Mouse (Mus musculus): ENCODE measurements at regions not wholly inside any gene's neighbourhood (a gene's known extent, or its start where the extent isn't known, plus 50 kb on each side); places are given as distances from the start of the nearest gene placed in this dataset.

DNA sequence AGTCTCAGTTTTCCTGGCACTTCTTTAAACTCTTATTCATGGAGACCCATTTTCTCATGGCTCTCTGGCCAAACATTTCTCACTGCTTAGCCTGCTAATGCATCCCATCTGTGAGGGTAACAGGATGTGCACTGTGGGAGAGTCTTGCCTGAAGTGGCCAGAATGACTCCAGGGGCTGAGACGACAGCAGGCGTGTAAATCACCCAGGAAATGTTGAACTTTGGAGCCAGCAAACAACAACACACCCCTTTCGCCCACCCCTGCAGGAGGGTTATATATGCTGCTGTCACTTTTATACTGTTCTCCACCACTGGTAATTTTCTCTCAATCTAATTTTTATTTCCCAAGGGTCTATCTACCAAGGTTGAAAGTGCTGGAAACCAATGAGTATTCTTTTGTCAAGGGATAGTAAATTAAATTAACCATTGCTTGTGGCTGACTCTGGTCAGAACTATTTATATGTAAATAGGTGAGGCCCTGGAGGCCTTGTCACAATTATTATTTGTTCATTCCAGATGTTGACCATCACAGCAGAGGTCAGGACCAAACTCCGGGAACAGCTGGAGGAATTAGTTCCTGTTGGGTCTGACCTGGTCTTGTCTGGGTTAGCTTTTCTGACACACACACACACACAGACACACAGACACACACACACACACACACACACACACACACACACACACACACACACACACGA is 378.2 kb downstream of the Nucb2 start:
- DNase-seq = no peak

DNA sequence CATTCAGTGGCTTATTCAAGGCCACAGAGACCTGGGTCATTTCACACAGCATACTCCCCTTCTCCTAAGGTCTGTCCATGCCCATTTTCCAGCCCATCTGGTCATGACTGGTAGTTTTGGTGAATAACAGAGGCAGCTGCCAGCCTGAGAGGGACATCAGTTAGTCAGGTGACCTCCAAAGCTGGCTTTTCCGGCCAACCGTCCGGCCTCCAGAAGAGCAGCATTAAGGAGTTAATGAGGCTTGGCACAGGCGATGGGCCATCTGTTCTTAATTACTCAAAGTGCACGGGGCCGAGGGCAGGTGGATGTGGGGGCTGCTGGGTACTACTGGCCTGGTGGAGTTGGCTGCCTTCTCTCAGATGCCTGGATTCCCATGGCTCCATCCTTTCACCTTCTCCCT is 389.7 kb downstream of the Nucb2 start:
- no peak for DNase-seq

DNA sequence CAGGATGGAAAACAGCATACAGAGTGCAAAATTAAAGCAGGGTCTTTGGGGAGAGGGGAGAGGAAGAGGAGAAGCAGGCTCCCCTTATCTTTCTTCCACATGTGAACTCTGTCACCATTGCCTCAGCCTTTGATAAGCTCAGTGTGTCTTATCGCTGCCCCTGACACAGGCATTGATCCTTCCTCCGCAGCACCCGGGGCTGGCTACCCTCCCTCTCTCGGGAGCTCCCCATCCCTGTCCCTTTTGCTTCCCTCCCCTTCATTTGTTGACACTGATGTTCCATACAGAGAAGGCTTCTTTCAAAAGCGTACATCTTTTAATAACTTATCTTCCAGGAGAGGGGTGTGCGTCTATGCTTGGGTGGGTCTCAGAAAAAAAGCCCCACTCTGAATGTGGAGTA is 411.6 kb downstream of the Nucb2 start:
- DNase-seq = no peak

DNA sequence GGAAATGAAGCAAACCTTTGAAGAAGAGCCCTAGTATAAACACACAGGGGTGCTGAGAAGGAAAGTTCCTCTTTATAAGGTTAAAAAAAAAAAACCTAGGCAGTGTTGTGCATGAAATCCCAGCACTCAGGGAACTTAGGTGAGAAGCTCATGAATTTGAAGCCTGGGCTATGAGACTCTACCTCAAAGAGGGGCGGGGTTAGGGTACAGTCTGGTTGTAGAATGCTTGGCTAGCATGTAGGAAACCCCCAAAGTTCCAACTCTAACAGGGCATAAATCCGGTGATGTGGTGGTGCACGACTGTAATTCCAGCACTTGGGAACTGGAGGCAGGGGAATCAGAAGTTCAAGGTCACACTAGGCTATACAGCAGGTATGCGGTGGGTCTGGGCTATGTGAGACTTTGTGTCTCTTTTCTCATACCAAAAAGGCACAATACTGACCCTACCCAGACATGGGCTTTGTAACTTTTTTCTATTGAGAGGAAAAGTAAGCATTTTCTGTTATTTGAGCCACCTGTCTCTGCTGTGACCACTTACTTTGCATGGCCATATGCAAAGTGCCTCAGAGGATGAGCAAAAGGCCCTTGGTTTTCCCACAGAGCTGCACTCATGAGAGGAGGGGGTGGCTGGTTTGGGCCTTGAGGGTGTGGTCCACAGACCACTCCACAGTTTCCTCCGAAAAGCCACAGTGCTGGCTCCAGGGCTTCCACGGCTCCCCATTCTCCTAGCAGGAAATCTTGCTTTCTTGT is 413.9 kb downstream of the Nucb2 start:
- DNase-seq = no peak

DNA sequence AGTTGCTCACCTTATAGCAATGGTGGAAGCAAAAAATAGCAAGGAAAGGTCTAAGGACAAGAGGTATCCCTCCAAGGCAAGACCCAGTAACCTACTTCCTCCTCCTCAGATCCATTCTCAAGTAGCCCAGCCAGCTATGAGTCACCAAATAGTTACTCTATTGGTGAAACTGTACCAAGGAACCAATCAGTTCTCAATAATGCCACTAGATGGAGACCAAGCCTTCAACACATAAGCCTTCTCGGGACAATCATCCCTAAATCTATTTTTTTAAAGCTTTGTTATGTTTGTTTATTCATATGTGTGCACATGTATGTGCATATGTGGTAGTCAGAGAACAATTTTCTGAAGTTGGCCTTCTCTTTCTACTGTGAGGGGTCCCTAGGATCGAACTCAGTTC is 434.3 kb upstream of the Xylt1 start:
- DNase-seq = no peak

DNA sequence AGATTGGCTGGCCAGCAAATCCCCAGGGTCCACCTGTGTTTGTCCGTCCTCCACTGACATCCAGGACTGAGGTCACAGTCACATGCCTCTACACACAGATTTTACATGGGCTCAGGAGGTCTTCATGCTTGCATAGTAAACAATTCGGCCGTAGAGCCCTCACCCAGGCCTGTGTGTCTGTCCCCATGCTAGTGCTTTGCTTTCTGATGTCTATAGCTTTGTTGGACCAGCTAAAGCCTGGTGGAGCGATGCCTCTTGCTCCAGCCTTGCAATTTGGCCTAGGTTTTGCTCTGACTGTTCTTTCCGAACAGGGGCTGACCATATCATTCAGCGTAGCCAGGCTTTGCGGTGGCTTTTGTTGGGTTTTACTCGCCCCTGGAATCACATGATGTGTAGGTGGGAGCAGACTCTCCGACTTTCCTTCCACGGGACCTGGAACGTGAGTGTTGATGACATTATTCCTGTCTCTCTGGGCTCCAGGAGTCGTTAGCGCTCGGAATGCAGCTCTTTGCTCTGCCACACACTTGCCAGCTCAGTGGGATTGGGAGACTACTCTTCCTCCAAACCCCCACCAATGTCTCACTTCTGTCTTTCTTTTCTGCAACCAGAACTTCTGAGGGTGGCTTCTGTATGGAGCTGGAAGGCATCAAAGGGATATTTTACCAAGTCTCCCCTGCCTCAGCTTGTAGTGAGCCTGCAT is 421.4 kb upstream of the Xylt1 start:
- no peak for DNase-seq

DNA sequence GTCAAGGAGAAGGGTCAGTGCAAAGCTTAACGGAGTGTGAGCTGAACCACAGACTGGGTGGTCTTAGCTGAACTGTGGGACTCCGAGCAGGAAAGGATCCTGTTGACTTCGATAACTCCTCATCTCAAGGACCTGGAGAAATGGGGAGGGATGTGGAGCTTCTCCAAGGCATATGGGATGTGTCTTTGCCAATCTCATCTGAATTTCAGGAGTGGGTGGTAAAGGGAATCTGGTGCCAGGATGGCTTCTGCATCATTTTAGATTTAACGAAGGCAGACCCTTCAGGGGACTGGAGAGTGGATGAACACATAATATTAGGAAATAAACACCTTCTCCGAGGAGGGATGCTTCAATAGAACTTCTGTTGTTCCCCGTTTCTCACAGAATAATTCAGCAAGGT is 416.9 kb upstream of the Xylt1 start:
- no peak for DNase-seq

DNA sequence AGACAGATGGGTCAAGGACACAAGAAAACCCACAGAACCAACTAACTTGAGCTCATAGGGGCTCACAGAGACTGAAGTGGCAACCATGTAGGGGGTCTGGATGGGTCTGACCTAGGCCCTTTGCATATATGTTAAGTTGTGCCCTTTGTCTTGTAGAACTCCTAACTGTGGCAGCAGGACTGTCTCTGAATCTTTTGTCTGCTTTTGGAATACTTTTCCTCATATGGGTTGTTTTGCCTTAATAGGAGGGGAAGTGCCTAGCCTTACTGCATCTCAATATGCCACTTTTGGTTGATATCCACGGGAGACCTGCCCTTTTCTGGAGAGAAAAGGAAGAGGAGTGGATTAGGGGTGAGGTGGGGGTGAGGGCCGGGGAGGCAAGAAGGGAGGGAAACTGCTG is 389.4 kb upstream of the Xylt1 start:
- DNase-seq = no peak

DNA sequence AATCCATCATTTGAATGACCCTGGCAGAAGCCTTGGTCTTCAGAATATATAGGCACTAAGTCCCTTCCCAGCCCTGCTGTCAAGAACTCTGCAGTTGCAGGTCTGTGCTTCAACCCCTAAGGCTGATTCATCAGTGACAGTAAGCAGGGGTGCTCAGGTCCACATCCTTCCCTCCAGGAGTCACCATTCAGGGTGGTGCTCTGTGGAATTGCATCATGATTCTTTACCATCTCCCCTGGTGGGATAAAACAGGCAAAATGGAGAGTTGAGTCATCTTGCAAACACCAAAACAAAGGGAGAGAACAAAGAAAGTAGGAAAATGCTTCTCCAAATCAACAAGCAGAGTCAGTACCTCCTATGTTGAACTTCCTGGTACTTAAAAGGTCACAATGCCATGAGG is 388.6 kb upstream of the Xylt1 start:
- DNase-seq = no peak

DNA sequence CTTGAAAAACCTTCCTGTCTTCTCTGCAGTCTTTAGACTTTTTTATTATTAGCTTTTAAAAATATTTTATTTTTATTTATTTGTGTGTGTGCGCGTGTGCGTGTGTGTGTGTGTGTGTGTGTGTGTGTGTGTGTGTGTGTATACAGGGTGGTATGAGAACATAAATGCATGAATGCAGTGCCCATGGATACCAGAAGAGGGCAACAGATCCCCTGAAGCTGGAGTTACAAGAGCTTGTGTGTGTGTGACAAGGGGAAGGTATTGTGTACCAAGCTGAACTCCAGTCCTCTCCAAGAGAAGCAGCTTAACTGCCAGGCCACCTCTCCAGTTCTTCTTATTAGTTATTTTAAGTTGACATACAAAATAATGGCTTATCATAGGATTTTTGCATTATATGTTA is 385.0 kb upstream of the Xylt1 start:
- no peak for DNase-seq

DNA sequence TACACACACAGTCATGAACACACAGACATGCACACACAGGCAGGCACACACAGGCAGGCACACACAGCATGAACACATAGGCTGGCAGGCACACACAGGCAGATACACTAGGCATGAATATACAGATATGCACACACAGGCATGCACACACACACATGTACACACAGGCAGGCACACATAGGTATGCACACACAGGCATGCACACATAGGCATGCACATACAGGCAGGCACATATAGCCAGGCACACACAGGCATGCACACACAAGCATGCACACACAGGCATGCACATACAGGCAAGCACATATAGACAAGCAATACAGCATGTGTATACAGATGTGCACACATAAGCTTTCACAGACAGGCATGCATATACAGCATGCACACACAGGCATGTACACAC is 377.6 kb upstream of the Xylt1 start:
- no peak for DNase-seq

DNA sequence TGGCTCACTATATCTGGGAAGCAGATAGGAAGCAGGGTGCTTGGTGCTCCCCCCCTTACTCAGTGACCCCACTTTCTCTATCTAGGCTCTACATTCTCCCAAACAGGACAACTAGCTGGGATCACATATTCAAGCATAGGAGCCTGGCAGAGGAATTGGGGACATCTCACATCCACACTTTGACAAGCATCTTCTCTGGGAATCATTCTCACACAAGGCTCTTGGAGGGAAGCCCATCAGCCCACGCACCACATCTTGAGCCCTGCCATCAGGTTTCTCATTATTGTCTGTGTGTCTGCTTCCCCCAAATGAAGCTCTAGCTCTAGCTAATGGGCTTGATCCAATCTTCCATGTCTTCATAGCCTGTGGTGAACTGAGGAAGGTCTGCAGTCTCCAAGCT is 362.4 kb upstream of the Xylt1 start:
- DNase-seq = no peak

DNA sequence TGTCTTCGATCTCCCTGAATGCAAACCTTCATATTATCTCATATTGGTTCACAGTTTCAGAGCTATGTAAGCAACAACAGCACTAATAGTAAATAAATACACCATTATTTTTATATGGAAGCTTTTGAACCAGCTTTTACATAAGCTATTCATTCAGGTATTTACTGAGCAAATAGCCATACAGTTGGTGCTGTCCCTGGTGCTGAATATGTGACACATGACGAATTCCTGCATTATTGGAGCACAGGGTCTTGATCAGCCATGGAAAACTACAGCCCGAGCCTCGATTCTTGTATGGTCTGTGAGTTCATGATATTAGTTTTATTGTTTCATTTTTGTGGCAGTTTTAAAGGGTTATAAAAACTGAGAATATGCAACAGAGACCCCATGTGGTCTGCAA is 359.1 kb upstream of the Xylt1 start:
- no peak for DNase-seq

DNA sequence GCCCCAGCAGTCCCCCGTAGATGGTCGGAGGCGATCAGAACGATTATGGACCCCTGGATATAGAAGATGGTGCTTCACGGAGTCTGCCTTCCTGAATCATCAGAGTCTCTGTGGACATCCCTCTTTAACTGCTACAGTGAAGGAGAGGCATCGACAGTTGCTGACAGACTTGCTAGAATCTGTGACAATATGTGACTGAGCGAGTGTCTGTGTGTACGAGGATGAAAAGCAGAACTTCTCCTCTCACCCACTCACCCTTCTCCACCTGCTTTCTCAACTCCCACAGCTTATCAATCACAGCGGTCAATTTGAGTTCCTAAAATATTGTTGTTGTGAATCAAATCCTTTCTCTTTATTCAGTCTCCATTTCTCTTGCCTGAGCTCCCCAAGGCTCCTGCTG is 335.9 kb upstream of the Xylt1 start:
- no peak for DNase-seq

DNA sequence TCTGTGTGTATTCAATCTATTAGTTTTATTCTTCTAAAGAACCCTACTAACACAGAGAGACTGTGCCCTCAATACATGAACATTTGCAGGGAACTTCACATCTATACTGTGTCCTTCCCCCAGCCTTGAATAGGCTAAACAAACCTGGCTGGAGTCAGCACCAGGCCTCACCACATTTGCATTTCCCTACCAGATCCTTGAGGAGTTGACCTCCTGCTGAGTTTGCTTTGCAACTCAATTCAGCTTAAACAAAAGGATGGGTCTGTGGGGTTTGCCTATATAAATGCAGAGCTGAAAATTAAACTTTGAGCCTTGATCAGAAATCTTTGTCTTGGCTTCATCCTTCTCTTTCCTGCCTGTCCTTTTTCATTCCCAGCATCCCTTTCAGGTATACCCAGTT is 331.5 kb upstream of the Xylt1 start:
- no peak for DNase-seq

DNA sequence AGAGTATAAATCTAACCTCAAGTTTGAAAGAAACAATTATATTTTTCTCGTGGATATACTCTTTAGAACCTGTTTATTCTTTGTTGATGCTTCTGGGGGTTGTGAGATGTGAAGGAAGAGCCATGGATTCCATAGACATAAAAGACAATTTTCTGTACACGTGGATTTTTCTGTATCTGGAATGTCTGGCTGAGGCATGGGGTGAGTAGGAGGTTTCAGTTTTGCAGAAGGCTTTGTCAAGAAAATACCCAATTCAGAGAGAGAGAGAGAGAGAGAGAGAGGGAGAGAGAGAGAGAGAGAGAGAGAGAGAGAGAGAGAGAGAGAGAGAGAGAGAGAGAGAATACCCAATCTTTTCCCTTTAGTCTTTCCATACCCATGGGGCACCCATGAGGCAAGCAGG is 315.0 kb upstream of the Xylt1 start:
- no peak for DNase-seq

DNA sequence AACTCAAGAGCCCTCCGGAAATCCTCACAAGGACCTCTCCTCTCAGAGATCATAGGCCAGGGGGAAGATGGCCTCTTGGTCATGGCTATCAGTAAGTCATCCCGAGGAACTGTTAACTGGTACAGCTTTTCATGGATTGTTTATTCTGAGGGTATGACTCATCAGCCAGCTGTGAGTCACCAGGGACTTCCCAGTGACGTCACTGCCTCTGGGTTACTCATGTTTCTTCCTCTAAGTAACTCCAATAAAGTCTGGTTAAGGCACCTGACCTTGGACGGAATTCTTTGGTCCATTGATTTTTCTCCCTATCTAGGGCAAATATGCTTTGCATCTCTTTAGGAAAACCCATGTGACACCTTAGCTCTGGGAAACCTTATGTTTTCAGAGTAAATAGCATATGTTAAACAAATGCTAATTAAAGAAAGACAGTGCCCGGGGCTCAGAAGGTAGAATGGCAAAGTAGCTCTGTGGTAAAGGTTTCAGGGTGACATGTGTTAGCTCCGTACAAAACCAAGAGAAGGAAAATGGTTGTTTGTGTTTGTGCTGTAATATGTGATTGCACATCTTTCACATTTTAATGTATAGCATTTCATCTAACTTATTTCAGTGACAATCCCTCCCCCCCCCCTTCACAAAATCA is 289.7 kb upstream of the Xylt1 start:
- DNase-seq = no peak

DNA sequence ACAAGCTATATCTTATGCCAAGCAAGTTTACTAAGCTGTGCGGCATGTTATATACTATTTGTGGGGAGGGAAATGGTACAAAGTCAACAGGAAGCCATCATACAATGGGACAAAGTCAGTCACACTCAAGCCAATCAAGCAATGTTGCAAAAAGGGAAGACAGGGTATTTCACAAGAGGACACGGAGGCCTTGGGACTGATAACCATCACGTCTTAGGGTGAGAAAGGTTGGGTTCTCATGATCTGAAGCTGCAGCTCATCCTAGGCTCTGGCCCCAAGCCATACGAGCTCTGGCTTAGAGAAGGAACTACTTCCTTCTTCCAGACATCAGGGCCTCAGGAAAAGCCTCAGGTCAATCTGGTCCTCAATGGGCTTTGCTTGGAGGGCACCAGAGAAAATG is 287.9 kb upstream of the Xylt1 start:
- no peak for DNase-seq

DNA sequence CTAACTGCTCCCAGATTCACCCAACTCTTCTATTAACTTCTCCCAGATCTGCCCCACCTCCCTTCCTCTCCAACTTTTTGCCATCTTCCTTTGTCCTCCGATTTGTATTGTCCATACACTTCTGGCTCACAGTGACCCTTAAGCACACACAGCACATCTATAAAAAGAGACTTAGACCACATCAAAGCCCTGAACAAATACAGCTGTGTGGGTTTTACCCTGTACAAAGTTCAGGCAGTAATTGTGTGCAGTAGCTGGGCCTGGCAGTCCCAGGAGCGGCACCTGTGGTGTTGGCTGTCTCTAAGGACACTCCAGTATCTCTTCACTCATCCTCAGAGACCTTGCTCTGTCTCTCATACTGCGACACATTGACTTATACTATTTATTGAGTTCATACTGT is 283.2 kb upstream of the Xylt1 start:
- DNase-seq = no peak

DNA sequence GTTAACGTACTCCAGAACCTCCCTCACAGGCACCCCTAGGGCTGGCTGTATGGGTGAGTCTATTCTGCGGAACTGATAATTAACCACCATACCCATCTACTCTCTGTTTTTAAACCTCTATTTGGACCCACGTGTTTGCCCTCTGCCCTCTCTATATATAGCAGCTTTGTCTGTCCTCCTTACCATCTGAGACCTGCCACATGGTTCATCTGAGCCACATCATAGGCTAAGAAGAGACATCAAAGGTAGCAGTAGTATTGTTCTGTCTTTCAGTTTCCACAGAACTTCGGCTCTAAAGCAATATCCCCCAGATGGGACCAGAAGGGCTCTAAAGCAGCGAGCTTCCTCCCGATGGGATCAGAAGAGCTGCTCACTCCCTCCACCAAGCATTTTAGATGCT is 281.7 kb upstream of the Xylt1 start:
- no peak for DNase-seq

DNA sequence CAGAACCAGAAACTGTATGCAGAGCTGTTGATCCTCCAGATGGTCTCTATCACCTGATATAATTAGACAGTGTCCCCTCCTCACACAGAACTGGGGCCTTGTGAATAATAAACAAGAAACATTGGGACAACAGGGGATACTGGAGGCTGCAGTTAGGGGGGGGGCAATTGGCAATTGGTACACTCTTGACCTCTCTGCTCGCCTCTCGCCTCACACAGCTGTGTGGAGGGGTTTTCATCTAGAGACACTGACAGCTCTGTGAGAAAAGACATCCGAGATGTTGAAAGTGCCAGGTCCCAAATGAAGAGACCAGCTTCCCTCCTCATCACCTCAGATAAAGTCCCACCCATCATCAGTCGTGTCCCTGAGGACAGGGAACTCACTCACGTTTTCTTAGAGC is 277.7 kb upstream of the Xylt1 start:
- no peak for DNase-seq

DNA sequence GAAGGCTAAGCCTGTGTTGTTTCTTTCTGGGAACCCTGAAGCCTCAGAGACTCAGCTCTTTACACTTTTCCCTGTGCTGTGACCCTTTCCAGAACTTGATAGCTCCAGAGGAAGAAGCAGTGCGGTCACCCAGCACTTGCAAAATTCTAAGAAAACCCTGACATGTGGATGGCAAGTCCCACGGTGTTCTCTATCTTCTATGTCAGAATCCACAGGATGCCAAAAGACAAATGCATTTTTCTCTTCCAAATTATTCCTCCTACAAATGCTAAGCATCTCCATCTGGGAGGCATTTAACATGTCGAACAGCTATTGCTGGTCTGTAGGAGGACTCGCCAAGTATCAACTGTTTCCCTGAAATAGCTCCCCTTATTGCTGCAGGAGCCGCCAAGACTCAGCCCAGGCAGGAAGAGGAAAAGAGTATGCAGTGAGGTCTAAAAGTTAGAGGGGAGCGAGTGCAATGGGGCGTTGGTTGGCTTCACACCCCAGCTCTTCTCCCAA is 274.0 kb upstream of the Xylt1 start:
- no peak for DNase-seq

DNA sequence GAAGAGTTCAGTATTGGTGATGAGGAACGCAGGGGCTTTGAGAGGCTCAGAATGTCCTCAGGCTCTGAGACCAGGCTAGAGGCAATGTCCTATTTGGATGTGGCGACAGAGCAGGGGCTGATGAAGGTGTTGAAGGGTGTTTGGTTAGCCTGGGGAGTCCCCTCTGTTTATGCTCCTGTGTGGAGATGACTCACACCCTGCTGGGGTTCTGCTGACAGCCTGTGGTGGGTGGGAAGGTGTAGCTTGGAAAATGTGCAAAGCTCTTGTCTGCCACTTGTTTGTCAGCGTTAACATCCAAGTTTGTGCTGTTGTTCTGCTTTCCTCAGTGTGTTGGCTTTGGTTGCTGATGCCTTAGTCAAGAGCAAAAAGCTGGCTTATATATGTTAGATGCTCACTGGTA is 272.4 kb upstream of the Xylt1 start:
- DNase-seq = no peak

DNA sequence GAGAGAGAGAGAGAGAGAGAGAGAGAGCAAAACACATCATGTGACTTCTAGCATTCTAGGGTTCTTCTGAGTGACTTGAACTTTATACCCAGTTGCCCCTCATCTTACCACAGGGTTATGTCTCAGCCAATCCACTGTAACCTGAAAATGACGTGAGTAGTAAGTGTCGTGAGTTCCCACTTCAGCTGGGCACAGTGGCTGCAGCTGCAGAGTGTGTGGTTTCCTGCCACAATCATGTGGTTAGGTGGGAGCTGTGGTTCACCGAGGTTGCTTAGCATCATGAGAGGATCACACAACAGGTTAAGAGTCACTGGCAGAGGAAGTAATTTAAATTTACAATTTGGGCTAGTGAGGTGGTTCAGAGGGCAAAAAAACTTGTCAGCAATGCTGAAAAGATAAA is 253.1 kb upstream of the Xylt1 start:
- DNase-seq = peak; percentile 29

Measured in thymus, postnatal 25 days (tissue).